Mouse (Mus musculus): Measurements from ENCODE around the gene Paqr5. TPM values are rescaled to one million over a fixed set of nuclear protein-coding genes. Genes with fewer than 3 reads are reported as not detected.

Paqr5 gene
- polyA plus RNA-seq, 1 experiment from 2014 or later: 2.1 TPM

DNA sequence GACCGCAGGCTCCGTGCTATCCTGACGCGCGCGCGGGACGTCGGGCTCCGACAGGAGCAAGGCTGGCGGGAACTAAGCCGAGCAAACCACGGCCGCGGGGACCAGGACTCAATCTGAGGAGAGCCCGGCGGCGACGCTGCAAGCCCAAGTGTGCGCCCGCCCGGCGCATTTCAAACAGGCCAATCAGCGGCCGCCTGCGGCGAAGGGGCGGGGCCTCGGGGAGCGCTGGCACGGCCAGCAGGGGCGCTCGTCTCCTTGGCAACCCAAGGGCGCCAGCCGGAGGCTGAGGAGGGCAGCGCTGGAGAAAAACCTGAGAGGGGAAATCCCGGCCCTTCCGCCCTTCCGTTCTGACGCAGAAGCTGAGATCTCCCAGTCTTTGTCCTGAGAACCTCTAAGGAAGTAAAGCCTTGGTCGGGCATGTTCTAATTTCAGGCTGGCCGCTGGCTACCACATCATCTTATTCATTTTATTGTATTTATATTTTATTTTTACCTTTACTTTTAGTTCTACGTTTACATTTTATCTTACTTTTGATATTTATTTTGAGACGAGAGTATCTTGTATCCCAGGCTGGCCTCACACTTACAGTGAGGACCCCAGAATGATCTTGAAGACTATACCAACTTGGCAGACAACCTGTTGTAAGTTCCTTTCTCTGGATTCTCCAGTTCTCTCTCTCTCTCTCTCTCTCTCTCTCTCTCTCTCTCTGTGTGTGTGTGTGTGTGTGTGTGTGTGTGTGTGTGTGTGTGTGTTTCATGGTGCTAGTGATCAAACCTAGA is 79.8 kb downstream of the Paqr5 start, which contains the start of gene Kif23:
Kif23 (minus strand) TSS at position 152 of the 779 bp plus-strand sequence.
- peak within 1 kb of the TSS; percentile 68; the same call in 1 of the 2 replicates for H3K27ac ChIP-seq

DNA sequence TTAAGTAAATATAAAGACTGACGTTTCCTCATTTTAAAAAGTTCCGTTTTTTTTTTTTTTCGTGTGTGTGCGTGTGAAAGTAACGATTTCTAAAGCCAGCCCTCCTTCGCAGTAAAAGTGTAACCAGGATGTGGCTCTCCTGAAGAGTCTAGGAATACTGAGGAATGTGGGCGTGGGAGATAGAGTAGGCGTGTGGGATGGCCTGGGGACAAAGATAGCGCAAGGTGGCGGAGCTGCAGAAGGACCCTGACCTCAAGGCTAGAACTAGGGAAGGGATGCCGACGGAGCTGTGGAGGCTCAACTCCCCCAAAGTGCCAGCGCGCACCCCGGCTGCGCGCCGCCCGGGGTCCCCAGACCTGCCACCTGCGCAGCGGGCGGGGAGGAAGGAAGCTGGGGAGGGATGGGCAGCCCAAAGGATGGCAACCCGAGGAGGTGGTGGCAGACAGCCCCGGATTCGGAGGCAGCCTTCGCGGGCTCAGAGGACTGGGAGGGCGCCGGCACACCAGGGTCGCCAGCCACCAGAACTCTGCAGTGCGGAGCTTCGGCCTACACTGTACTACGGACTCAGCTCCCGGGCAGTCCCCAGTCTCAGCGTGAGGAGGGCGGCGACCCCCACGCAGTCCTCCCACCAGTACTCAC is 80.6 kb downstream of the Paqr5 start:
- WGBS: under 1% methylated on average over 37 of the region's 38 CpGs

More for the DNA sequence above, 79.8 kb downstream of the Paqr5 start, which contains the start of gene Kif23:
- no peaks in the 10 kb centered on the region for H3K27me3 ChIP-seq
- ATAC-seq (ENCODE audit: low FRiP score, low read depth): peak; percentile 95
- peaks cover 18% of the 10 kb centered on the region for H3K36me3 ChIP-seq
- H3K9me3 ChIP-seq: no peaks in the 10 kb centered on the region
- H3K4me2 ChIP-seq (replicated peaks): peak within 1 kb of the TSS; percentile 76
- WGBS: under 1% methylated on average over 43 of the region's 44 CpGs
- peak within 1 kb of the TSS; percentile 76 for H3K9ac ChIP-seq
- H3K4me1 ChIP-seq: peaks cover 15% of the 10 kb centered on the region
- H3K4me3 ChIP-seq: peak within 1 kb of the TSS; percentile 62

DNA sequence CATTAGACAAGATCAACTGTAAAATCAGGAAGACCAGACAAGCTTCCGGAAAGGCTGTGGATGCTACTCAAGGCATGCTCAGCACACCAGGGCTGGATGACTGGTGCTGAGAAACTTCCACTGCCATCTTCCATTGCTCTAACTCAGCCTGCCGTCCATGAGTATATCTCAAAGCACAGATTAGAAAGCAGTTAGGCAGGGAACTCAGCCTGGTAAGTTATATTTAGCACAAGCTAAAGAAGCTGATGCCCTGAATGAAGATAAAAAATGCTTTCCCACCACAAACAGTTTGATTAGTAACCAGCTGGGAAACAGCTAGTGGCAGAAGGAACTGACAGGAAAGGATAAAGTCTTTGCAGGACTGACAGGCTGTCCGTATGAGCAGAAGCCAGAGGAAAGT is 85.6 kb downstream of the Paqr5 start:
- Histone ChIP-seq H3K4me2 (replicated peaks) (no peak overlapping the region), H3K27ac (no peak overlapping the region), H3K4me3 (no peak overlapping the region), H3K9me3 (no peaks in the 10 kb centered on the region), H3K9ac (no peak overlapping the region), H3K4me1 (peaks cover 8% of the 10 kb centered on the region; the same call in 1 of the 2 replicates), H3K27me3 (no peaks in the 10 kb centered on the region), H3K36me3 (peaks cover 65% of the 10 kb centered on the region)
- WGBS: 90% methylated on average over 3 of the region's 3 CpGs
- no peak for ATAC-seq (ENCODE audit: low FRiP score, low read depth)

More for the DNA sequence above, 80.6 kb downstream of the Paqr5 start:
- Histone ChIP-seq H3K4me2 (replicated peaks) (peak overlapping the region; percentile 76), H3K36me3 (peaks cover 22% of the 10 kb centered on the region), H3K9ac (peak overlapping the region; percentile 76), H3K9me3 (no peaks in the 10 kb centered on the region), H3K27me3 (no peaks in the 10 kb centered on the region), H3K4me3 (peak overlapping the region; percentile 62), H3K27ac (peak overlapping the region; percentile 68; the same call in 1 of the 2 replicates), H3K4me1 (peaks cover 15% of the 10 kb centered on the region)
- peak; percentile 84 for ATAC-seq (ENCODE audit: low FRiP score, low read depth)

DNA sequence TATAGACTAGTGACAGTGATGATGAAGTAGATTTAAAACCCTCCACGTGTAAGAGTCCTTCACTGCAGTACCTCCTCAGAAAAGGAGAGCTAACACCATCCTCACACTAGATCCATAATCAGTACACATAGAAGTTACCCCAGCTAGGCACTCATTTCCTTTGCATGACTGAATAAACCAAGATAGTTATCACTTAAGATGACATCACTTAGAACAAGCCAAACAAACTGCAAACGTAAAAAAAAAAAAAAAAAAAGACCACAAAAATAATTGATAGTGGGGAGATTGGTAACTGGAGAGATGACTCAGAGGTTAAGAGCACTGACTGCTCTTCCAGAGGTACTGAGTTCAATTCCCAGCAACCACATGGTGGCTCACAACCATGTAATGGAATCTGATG is 93.3 kb downstream of the Paqr5 start:
- no peaks in the 10 kb centered on the region for H3K27me3 ChIP-seq
- no peak overlapping the region for H3K27ac ChIP-seq
- H3K4me1 ChIP-seq: no peaks in the 10 kb centered on the region
- ATAC-seq (ENCODE audit: low FRiP score, low read depth): no peak
- H3K4me2 ChIP-seq (replicated peaks): no peak overlapping the region
- no peaks in the 10 kb centered on the region for H3K9me3 ChIP-seq
- no peak overlapping the region for H3K9ac ChIP-seq
- WGBS: 85% methylated on average over 2 of the region's 2 CpGs
- no peak overlapping the region for H3K4me3 ChIP-seq
- peaks cover 92% of the 10 kb centered on the region for H3K36me3 ChIP-seq

DNA sequence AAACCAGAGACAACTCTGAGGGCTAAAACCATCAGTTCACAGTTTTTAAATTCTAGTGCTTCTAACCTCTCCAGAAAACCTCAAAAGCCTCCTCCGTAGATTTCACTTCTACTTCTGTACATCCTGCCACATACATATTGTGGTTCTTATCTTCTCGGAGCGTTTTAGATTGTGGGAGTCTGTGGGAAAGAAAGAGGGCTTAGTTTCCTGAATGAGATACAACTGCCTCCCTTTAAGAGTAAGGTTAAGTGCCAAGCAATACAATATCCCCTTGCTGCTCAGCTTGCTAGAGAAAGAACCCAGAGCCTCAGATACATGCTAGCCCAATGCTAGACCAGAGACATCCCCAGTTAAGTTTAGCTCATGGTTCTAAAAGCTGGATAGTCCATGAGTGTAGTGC is 94.6 kb downstream of the Paqr5 start:
- Histone ChIP-seq H3K9me3 (no peaks in the 10 kb centered on the region), H3K27ac (no peak overlapping the region), H3K36me3 (peaks cover 92% of the 10 kb centered on the region), H3K4me1 (no peaks in the 10 kb centered on the region), H3K27me3 (no peaks in the 10 kb centered on the region), H3K4me2 (replicated peaks) (no peak overlapping the region), H3K4me3 (no peak overlapping the region), H3K9ac (no peak overlapping the region)
- ATAC-seq (ENCODE audit: low FRiP score, low read depth): no peak
- WGBS: 95% methylated on average over 3 of the region's 3 CpGs

DNA sequence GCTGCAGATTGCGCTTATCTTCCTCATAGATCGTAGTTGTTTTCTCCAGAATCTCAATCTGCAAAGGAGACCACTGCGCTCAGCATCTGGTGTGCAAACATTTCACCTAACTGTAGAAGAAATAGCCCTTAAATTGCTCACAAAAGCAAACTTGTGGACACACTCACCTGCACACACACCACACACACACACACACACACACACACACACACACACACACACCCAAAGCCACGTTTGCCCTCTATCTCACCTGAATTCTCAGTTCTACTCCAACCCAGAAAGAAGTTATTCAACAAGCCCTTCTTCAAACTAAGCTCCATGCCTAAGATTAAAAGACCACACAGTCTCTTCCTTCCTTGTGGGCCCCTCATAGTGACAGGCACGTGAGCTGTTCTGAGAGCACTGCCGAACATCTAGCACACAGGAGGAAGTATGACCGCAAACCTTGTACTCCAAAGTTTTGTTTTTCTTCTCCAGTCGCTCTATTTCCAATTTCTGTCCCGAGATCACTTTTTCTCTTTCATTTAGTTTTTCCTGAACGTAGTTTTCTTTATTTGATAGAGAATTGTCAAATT is 101.5 kb downstream of the Paqr5 start:
- peaks cover 94% of the 10 kb centered on the region for H3K36me3 ChIP-seq

DNA sequence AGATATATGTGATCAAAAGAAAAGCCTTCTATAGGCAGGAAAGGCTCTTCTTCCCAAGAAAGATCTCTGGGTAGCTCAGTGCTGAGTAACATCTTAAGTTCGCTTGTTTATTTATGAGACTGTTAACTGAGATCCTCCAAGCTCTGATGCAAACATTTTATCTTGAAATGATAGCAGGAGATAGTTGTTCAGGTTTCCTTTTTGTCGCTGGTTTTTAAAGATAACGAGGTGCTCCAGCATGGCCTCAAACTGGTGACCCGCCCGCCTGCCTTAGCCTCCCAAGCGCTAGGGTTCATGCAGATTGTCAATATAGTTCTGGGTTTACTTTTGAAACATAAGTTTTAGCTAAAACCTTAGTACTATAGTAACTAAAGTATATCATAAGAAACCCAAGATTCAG is 106.3 kb downstream of the Paqr5 start:
- no peaks in the 10 kb centered on the region for H3K4me1 ChIP-seq
- H3K27me3 ChIP-seq: no peaks in the 10 kb centered on the region
- peaks cover 83% of the 10 kb centered on the region for H3K36me3 ChIP-seq
- H3K4me3 ChIP-seq: no peak overlapping the region
- H3K9ac ChIP-seq: no peak overlapping the region
- H3K27ac ChIP-seq: no peak overlapping the region
- ATAC-seq (ENCODE audit: low FRiP score, low read depth): no peak
- WGBS: 94% methylated on average over 6 of the region's 6 CpGs
- no peak overlapping the region for H3K4me2 ChIP-seq (replicated peaks)
- H3K9me3 ChIP-seq: no peaks in the 10 kb centered on the region

More for the DNA sequence above, 101.5 kb downstream of the Paqr5 start:
- Histone ChIP-seq H3K4me2 (replicated peaks) (no peak overlapping the region), H3K4me3 (no peak overlapping the region), H3K9ac (no peak overlapping the region), H3K4me1 (no peaks in the 10 kb centered on the region), H3K27ac (no peak overlapping the region), H3K9me3 (no peaks in the 10 kb centered on the region), H3K27me3 (no peaks in the 10 kb centered on the region)
- WGBS: 92% methylated on average over 10 of the region's 10 CpGs
- ATAC-seq (ENCODE audit: low FRiP score, low read depth): no peak

DNA sequence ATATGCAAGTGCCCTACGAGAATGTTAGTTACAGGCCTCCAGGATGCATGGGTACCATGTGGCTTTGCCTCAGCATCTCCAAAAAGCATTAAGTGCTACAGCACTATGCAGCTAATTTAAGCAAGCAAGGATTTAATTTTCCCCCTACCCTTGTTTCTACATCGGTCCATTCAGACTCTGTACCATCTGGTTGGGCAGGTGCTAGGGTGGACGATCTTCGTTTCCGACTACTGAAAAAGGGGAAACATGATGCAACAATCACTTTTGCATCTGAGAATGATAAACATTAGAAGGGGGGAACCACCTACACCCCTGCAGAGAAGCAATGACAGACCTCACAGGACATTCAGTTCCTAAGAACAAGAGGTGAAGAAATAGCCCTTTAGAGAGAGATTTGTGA is 107.2 kb downstream of the Paqr5 start:
- whole genome bisulfite sequencing: 93% methylated on average over 5 of the region's 5 CpGs
- H3K9ac ChIP-seq: no peak overlapping the region
- no peak for ATAC-seq (ENCODE audit: low FRiP score, low read depth)
- no peak overlapping the region for H3K27ac ChIP-seq
- H3K4me3 ChIP-seq: no peak overlapping the region
- peaks cover 75% of the 10 kb centered on the region for H3K36me3 ChIP-seq
- H3K9me3 ChIP-seq: no peaks in the 10 kb centered on the region
- H3K4me2 ChIP-seq (replicated peaks): no peak overlapping the region
- no peaks in the 10 kb centered on the region for H3K27me3 ChIP-seq
- peaks cover 3% of the 10 kb centered on the region; the same call in 1 of the 2 replicates for H3K4me1 ChIP-seq

DNA sequence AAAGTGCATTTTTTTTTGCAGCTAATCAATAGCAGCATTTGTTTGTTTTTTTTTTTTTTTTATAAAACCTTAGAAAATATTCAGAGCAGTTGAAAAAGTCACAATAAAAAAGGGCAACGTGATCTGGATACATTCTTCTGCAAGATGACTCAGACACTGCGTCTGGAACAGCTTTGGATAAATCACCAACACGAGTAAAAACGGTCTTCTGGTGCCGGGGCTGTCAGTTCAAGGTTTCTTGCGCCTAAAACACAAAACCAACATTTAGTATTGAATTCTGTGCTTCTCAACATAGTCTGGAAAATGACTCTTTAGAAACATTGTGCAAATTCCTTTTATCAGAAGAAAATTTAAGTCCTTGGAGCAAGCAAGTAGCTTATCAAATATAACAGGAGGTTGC is 109.2 kb downstream of the Paqr5 start:
- H3K9me3 ChIP-seq: no peaks in the 10 kb centered on the region
- ATAC-seq (ENCODE audit: low FRiP score, low read depth): no peak
- no peak overlapping the region for H3K4me2 ChIP-seq (replicated peaks)
- peaks cover 65% of the 10 kb centered on the region for H3K36me3 ChIP-seq
- H3K27ac ChIP-seq: no peak overlapping the region
- no peak overlapping the region for H3K4me3 ChIP-seq
- H3K27me3 ChIP-seq: no peaks in the 10 kb centered on the region
- 84% methylated on average over 6 of the region's 6 CpGs for WGBS
- no peak overlapping the region for H3K9ac ChIP-seq
- H3K4me1 ChIP-seq: peaks cover 16% of the 10 kb centered on the region

DNA sequence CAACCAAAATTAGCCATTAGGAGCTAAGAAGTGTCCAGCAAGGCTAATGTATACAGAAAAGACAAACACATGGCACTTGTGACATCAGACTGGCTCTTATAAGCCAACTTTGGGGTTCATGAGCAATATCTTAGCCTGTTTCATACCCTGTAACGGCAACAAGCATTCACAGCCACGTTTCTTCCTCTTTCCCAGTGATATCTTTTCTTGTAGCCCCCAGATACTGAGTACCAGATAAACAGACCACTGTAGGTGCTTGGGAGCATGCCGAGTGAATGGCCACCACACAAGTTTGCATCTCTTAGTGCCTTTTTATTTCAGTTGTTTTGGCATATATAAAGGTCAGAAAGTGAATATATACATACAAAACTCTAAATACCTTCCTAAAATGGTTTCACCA is 109.7 kb downstream of the Paqr5 start:
- H3K9ac ChIP-seq: no peak overlapping the region
- H3K9me3 ChIP-seq: no peaks in the 10 kb centered on the region
- no peak overlapping the region for H3K27ac ChIP-seq
- WGBS: 93% methylated on average over 3 of the region's 3 CpGs
- no peak overlapping the region for H3K4me2 ChIP-seq (replicated peaks)
- peaks cover 65% of the 10 kb centered on the region for H3K36me3 ChIP-seq
- H3K4me3 ChIP-seq: no peak overlapping the region
- peaks cover 20% of the 10 kb centered on the region for H3K4me1 ChIP-seq
- H3K27me3 ChIP-seq: no peaks in the 10 kb centered on the region
- ATAC-seq (ENCODE audit: low FRiP score, low read depth): no peak

DNA sequence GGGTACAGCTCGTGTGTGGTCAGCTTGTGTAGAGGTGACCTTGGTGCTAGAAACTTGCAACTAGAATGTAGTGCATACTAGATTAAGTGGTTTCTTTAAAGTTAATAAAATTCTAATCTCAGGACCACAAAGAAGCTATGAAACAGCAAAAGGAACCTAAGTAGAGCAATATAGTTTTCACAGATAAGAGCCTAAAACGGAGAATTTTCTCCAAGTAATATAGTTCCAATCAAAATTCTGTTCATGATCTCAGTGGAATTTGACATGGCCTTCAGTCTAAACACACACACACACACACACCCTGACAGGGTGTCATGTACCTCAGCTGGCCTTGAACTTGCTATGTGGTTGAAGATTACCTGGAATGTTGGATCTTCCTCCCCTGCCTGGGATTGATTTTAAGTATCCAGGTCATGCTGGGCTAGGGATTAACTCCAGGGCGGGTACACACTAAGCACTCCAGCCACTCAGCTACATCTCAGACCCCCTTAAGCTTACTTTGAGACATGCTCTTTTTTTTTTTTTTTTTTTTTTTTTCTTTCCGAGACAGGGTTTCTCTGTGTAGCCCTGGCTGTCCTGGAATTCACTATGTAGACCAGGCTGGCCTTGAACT is 111.2 kb downstream of the Paqr5 start:
- 44% methylated on average over 4 of the region's 4 CpGs for WGBS
- Histone ChIP-seq H3K27ac (peak overlapping the region; percentile 92; the same call in 1 of the 2 replicates), H3K9me3 (no peaks in the 10 kb centered on the region), H3K4me2 (replicated peaks) (peak overlapping the region; percentile 91), H3K36me3 (peaks cover 65% of the 10 kb centered on the region), H3K4me1 (peaks cover 20% of the 10 kb centered on the region), H3K9ac (peak overlapping the region; percentile 73; the same call in 1 of the 2 replicates), H3K4me3 (peak overlapping the region; percentile 80), H3K27me3 (no peaks in the 10 kb centered on the region)
- ATAC-seq (ENCODE audit: low FRiP score, low read depth): no peak

DNA sequence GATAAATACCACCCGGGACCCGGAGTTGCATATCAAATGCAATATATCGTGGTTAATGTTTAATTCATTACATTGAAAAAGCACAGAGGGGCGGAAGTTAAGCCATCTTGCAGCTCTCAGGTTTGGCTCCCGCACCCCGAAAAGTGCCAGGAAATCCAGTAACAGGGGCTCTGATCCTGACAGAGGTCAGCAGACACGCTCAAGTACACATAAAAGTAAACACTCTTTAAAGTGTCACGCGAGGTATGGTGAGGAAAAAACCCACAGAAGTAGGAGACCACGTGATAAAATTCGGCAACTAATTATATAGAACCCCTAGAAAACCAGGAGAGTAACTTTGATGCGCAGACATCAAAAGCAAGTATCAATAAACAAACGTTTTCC is 111.7 kb downstream of the Paqr5 start:
- 2% methylated on average over 13 of the region's 13 CpGs for WGBS
- H3K27me3 ChIP-seq: no peaks in the 10 kb centered on the region
- ATAC-seq (ENCODE audit: low FRiP score, low read depth): no peak; the same call in 1 of the 2 replicates
- peak overlapping the region; percentile 92 for H3K27ac ChIP-seq
- H3K4me3 ChIP-seq: peak overlapping the region; percentile 80
- H3K36me3 ChIP-seq: peaks cover 60% of the 10 kb centered on the region
- peak overlapping the region; percentile 91 for H3K4me2 ChIP-seq (replicated peaks)
- H3K9me3 ChIP-seq: no peaks in the 10 kb centered on the region
- H3K9ac ChIP-seq: peak overlapping the region; percentile 73
- peaks cover 20% of the 10 kb centered on the region for H3K4me1 ChIP-seq

Measured in limb, embryonic 13.5 days (tissue).